Mouse (Mus musculus) urinary bladder, adult 18-20 months (tissue): ENCODE measurements at regions not wholly inside any gene's neighbourhood (a gene's known extent, or its start where the extent isn't known, plus 50 kb on each side); places are given as distances from the start of the nearest gene placed in this dataset.

Experiments
- DNase-seq, 2 experiments: peaks; one replicate each; pipeline ENCODE4 v3.0.0; 2022; ENCODE audit warnings: low spot score in 2 of 2, mixed read lengths in 2 of 2

DNA sequence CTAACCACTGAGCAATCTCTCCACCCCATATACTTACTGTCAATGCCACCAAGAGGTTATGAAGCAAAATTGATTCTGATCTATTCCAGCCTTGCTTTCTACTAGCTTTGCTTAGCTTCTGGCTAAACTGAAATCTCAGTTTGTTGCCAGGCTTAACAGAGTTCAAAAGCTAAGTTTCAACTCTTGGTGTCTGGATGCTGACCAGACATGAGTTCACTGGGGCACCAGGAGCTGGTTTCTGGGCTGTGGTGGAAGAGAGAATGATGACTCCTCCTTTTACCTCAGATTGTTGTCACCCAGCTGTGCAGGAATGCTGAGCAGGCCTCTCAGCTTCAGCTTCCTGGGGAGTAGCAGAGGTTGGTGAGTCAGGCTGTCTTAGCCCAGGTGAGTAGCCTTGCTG, 464.1 kb upstream of the Nrp1 start:
- no peak for DNase-seq

- DNase-seq = no peak
Measured at GRCm38 (mm10) chr8:127908436-127908835, 450.0 kb upstream of the Nrp1 start.

GRCm38 (mm10) chr8:127909580-127909979, 448.8 kb upstream of the Nrp1 start:
- no peak for DNase-seq

DNA sequence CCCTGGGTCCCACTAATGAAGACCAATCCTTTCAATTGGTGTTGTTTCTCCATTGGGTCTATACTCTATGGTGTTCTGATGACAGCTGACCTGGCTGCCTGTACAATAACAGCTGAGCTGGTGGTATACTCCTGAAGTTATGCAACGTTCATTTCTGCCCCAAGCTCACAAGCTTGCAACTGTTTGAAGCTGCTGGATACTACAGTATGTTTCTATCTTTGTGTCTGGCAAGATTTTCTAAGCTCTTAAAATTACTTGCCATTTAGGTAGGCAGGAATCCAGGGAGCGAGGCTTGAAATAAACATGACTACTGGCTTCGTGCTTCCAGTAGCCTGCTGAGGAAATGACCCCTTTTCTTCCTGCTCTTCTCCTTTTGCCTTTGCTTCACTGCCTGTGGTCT, 444.3 kb upstream of the Nrp1 start:
- no peak for DNase-seq

DNA sequence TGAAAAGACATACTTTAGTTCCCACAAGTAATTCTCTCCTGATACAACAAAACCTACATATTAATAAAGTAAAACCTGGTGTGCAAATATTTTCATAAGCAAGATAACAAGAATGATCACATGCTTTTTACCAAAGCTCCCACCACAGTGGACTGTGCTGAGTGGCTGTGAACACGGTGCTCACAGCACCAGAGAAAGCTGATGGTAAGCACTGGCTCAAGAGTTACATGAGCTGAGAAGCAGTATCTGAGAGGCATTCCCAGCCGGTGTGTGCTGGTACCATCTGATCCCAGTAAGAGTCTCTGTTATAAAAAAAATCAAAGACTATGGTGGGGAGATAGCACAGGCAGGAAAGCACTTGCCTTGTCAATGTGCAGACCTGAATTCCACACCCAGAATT, 443.5 kb upstream of the Nrp1 start:
- no peak for DNase-seq

GRCm38 (mm10) chr8:127915591-127916028, 442.8 kb upstream of the Nrp1 start:
- no peak for DNase-seq

DNA sequence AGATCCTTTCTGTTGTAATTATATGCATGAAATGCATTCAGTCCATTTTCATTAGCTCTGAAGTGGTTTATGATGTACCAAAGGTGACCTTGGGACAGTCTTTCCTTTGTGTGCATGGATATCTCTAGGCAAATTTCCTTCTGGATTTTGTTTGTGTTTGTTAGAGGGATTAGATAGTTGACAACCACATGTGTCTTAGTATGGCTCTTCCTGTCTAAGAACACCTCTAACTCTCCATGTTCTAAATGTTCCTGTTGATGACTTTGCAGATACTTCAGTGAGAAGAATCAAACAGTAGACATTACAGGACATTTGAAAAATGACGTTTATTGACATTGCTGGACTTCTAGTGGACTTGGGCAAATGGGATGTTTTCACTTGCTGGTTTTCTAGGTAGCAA, 436.5 kb upstream of the Nrp1 start:
- no peak for DNase-seq

DNA sequence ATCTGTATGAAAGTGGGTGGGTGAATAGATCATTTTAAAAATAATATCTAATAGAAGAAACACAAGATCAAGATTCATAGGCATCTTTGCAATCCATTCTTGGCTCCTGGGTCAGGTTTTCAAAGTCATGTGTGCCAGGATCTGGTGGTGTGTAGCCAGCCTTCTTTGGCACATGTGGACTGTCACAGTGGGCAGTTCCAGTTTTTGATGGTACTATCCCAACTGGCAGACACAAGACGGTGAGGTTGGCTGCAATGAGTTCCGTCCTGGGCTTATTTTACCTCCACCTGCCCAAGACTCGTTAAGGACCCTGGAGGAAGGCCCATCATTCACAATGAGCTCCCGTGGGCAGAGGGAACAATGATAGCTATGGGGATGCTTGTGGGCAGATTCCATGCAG, 435.1 kb upstream of the Nrp1 start:
- DNase-seq = no peak

GRCm38 (mm10) chr8:127932276-127932675, 426.1 kb upstream of the Nrp1 start:
- DNase-seq = no peak

DNA sequence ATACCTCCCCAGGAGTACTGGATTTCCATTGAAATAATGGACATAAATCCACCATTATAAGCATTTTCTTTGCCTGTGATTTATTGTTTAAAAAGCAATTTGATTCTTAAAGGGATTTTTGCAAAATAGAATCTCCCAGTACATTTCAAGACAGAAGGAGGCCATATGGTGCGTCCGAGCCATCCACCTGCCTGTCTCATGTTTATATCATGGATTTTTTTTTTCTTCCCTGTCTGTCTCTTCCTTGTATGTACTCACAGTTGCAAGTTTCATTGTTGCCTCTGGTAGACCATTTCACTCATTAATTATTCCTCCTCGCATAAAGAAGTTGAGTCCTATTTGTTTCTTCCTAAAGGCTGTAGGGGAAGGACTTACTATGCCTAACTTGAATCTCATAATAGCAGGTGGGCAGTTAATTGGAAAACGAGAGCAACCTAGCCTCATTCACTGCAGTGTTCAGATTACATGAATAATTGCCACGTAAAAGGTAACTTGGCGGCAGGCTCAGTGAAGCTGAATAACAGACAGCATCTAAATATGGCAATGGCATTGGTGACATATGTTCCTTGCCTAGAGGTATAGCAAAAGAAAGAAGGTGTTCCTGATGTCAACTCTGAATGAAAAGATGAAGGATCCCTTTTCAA, 421.5 kb upstream of the Nrp1 start:
- no peak for DNase-seq

DNA sequence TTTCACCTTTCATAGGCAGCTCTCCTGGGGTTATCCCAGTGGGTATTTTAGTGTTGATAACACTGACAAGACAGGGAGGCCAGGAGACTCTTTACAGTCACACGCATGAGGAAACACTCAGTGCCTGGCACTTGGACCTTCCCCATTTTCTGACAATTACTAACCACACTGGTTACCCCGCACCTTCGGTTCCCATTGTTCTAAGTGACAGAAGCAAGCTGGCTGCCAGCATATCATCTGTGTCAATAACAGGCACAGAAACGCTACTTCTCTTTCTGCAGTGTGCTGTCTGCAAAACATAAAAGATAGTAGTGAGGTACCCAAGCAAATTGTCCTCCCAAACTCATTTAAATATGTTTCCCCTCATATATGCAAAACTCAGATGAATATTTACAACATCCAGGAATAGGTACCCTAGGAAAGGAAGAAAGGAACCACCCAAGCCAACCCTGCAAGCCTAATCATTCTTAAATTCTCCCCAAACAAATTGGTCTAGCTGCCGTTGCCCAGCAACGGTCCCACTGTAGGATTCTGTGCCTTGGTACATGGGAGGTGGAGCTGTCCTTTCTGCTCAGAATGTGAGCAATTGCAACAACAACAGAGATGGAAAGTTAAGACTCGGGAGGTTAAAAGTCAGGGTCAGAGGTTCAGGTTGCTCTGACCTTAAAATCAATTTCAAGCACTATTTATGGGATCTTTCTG, 419.0 kb upstream of the Nrp1 start:
- no peak for DNase-seq

DNA sequence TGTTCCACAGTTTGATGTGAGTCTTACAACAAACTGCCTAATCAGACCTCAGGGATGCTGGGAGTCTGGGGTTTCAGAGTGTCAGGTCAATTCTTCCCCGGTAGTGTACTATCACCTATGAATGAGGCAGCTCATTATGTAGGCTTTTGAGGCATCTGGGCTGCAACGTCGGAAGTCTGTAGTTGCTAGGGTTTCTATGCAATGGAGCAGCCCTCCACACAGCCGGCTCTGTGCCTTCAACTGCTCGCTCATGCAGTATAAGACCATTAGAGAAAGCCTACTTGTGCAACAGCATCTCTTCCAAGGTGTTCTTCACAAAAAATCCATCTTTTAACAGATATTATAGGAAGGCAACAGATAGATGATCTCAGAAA, 418.4 kb upstream of the Nrp1 start:
- DNase-seq = no peak

- DNase-seq = no peak
Measured at GRCm38 (mm10) chr8:127942319-127942718, 416.1 kb upstream of the Nrp1 start.

DNA sequence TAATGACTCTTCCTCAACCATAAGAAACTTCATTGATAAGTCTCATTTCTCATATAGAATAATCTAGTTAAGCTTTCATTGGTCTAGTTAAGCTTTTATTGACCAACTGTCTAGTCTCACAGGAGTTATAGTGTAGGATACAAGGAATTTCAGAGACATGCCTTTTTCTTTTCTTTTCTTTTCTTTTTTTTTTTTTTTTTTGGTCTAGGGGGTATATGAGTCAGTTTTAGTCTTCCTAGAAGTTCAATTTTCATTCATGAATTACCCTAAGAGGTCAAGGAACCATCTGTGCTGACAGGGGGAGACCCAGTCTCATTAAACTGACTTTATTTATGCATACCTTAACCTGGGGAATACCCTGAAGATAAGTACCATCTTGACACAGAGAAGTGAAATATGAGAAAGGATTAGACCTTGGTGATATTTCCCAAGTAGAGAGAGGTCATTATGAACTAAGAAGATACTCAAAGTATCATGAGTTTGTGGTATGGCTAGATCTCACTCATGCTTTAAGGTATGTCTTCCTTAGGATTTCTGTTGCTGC, 413.4 kb upstream of the Nrp1 start:
- no peak for DNase-seq

GRCm38 (mm10) chr8:127957571-127957970, 400.8 kb upstream of the Nrp1 start:
- no peak for DNase-seq

GRCm38 (mm10) chr8:127958351-127959044, 399.9 kb upstream of the Nrp1 start:
- no peak for DNase-seq

- DNase-seq = no peak
Measured at GRCm38 (mm10) chr8:127962862-127963261, 395.5 kb upstream of the Nrp1 start.

DNA sequence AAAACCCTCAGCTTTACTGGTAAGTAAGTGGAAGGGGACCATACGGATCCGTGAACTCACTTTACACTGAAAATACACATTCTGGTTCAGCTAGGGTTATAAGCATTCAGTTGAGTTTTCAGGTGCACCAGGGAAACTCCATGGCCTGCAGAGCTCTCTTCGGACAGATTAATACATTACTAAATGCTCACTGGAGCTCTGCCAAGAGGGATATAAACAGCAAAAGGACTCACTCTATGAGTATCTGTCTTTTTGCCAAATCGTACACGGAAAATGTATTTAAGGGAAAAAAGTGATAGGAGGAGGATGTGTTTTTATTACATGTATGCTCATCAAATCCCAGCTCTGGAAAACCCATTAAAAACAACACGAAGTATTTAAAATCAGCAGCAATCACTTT, 394.8 kb upstream of the Nrp1 start:
- DNase-seq = no peak

DNA sequence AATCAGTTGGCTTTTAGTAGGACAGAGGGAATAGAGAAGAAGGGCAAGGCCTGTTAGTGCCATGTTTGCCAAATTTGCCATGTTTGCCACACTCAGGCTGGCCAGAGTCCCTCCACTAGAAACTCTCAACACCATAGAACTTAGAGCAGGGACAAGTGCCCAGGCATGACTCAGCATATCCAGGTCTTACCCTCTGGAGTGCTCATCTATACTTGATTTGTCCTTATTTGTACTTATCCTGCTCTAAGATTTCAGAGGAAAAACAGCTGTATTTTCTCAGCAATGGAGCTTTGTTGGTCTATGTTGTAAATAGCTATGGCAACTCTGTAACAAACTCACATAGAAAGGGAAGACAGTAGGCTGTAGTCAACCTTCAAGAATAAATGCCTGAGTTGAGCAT, 393.6 kb upstream of the Nrp1 start:
- no peak for DNase-seq

DNA sequence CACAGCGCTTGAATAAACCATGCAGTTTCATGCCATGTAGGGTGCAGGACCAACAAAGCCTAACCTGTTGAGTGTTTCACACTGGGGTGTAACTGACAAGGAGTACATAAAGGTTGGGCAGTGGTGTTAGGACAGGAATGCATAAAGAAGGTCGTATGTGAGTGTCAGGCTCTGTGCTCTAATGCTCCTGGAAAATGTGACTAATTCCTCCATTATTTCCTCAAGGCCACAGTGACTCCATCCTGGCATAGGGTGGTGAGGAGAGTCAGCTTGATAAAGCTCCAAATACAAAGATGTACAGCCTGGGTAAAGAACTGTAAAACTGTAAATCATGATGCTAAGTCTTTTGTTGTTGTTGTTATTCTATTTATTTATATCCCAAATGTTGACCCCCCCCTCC, 393.1 kb upstream of the Nrp1 start:
- no peak for DNase-seq

DNA sequence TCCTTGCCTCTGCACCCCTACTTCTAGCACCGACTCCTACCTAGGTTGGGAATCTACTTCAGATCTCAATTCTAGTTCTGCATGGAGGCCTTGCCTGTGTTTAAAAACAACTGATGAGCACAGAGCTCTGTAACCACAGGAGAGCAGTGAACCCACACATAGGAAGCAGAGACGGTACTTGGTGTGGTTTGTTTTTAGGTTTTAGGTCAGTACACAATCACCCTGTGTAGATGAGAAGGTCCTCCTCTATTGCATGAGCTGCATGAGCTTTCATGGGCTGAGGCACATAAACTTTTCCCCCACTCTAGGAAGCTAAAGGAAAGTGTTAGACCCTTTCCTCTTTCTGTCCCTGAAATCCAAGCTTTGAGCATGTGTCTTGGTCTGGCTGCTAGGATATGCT, 390.4 kb upstream of the Nrp1 start:
- no peak for DNase-seq

- no peak for DNase-seq
Measured at GRCm38 (mm10) chr8:127973194-127973593, 385.2 kb upstream of the Nrp1 start.

DNA sequence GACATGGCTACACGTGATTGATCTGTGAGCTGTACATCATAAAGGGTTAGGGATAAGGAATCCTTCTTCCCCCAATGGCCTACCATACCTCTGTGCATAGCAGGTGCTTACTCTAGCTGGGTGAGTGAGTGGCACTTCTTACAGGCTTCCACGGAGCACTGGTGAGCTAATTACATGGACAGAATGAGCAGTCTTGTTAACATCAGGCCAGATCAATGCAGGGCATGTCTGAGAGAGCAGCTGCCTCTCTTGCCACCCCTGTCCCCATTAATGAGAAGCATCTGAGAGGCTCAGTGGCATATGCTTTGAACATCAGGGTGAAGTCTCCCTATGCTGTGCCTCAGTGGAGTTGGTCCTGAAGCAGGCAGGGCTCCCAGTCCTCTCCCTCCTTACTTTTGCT, 380.7 kb upstream of the Nrp1 start:
- DNase-seq = no peak
